Mouse (Mus musculus) hindbrain, embryonic 12.5 days (tissue): ENCODE data around the gene Kcnj4. TPM values are rescaled to one million over a fixed set of nuclear protein-coding genes. Genes with fewer than 3 reads are reported as not detected.

Source experiments
- ATAC-seq: fragments of 200-750 bp; cut with Nextera tagmentation; 2 replicates; pipeline ENCODE4 v1.8.0; 2017; ENCODE audit warnings: moderate TSS enrichment; ENCODE audit not compliant: low FRiP score
- H3K27ac ChIP-seq: fragments of 300-500 bp; sonication (generic); 2 replicates; pipeline ENCODE4 v1.5.1; 2016; ENCODE audit warnings: mild to moderate bottlenecking
- H3K27me3 ChIP-seq: fragments of 300-500 bp; sonication (generic); 2 replicates; pipeline ENCODE4 v1.6.1; 2016; ENCODE audit warnings: mild to moderate bottlenecking
- H3K36me3 ChIP-seq: fragments of 300-500 bp; sonication (generic); 2 replicates; pipeline ENCODE4 v1.6.1; 2016; ENCODE audit warnings: mild to moderate bottlenecking
- H3K4me1 ChIP-seq: fragments of 300-500 bp; sonication (generic); 2 replicates; pipeline ENCODE4 v1.6.1; 2016
- H3K4me2 ChIP-seq: fragments of 300-500 bp; sonication (generic); replicated peaks from 2 replicates; pipeline ENCODE4 v1.6.1; 2016; ENCODE audit warnings: mild to moderate bottlenecking
- H3K4me3 ChIP-seq: fragments of 300-500 bp; sonication (generic); 2 replicates; pipeline ENCODE4 v1.5.1; 2016; ENCODE audit warnings: mild to moderate bottlenecking
- H3K9ac ChIP-seq: fragments of 300-500 bp; sonication (generic); 2 replicates; pipeline ENCODE4 v1.6.1; 2016; ENCODE audit warnings: mild to moderate bottlenecking, moderate library complexity
- H3K9me3 ChIP-seq: fragments of 300-500 bp; sonication (generic); replicated peaks from 2 replicates; pipeline ENCODE4 v1.6.1; 2016; ENCODE audit warnings: mild to moderate bottlenecking
- WGBS: fragments of 180-500 bp; shearing (Covaris S2); methylation state at CpG from one replicate; pipeline ENCODE4 v1.1.7; 2016; 5-methylcytosine and 5-hydroxymethylcytosine counted together
- polyA plus RNA-seq: library from polyadenylated mRNA; unstranded; fragments of >200 nt; fragmentation: Nextera tagmentation; extraction: Ambion mirVana; gene quantifications from 2 replicates; pipeline ENCODE4 v1.2.1, GENCODE M21; 2016

Kcnj4 gene
- polyA plus RNA-seq = not detected in 2 replicates

DNA sequence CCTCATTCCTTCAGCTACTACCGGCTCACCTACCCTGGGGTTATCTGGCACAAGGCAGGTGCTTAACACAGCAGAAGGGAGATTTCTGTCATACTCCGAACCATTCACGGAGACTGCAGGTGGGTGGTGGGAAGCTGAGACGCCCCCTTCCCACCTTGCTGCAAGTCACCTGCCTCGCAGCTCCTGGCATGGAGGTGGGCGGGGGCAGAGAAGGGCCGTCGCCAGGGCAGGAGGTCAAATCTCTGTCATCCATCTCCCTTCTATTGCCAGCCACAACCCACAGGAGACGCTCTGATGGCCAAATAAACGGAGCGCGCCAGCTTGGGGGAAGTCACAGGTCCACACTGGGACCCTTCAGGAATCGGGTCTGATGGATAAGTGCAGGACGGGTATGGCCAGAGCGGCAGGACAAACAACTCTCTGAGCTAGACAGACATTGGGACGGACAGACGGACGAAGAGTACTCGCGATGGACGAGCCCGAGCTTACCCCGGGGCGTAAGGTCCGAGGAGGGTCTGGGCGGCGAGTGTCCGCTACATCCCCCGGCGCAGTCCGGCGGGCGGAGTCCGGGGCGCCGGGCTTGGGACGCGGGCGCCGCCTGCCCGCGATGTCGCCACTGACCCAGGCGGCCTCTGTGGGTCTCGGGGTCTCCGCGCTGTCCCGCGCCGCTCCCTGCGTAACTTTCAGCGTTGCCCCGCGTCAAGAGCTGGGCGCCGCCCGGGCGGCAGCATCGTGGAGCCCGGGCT, at the start of gene Kcnj4:
Gene Kcnj4 (minus strand): TSS at position 535 of the 746 bp plus-strand sequence.
- WGBS = 1% methylated on average over 59 of the region's 60 CpGs
- ATAC-seq = 0 out of 2 replicates have a peak, but pooled peaks have one; percentile 2
- peak within 1 kb of the TSS; percentile 99 for H3K4me2 ChIP-seq
- peak within 1 kb of the TSS; percentile 50 for H3K4me3 ChIP-seq
- no peak within 1 kb of the TSS for H3K27ac ChIP-seq
- no peaks in the 10 kb centered on the region for H3K36me3 ChIP-seq
- peaks cover 95% of the 10 kb centered on the region for H3K27me3 ChIP-seq
- H3K9me3 ChIP-seq = no peaks in the 10 kb centered on the region
- H3K4me1 ChIP-seq = peaks cover 15% of the 10 kb centered on the region
- H3K9ac ChIP-seq = peak within 1 kb of the TSS; percentile 52

GRCm38 (mm10) chr15:79552566-79552965, 47.5 kb upstream of the Kcnj4 start:
- H3K4me2 ChIP-seq = no peak overlapping the region
- no peaks in the 10 kb centered on the region for H3K9me3 ChIP-seq
- H3K27ac ChIP-seq = no peak overlapping the region
- no peaks in the 10 kb centered on the region for H3K4me1 ChIP-seq
- H3K36me3 ChIP-seq = no peaks in the 10 kb centered on the region
- ATAC-seq = no peak
- H3K9ac ChIP-seq = no peak overlapping the region
- H3K27me3 ChIP-seq = peaks cover 8% of the 10 kb centered on the region; the same call in 1 of the 2 replicates
- WGBS = 74% methylated on average over 5 of the region's 5 CpGs
- H3K4me3 ChIP-seq = no peak overlapping the region

GRCm38 (mm10) chr15:79548226-79548625, 43.2 kb upstream of the Kcnj4 start:
- peaks cover 22% of the 10 kb centered on the region for H3K4me1 ChIP-seq
- peaks cover 10% of the 10 kb centered on the region for H3K36me3 ChIP-seq
- no peak overlapping the region for H3K9ac ChIP-seq
- peaks cover 8% of the 10 kb centered on the region; the same call in 1 of the 2 replicates for H3K27me3 ChIP-seq
- no peak for ATAC-seq
- H3K4me2 ChIP-seq = no peak overlapping the region
- no peak overlapping the region for H3K27ac ChIP-seq
- no peak overlapping the region for H3K4me3 ChIP-seq
- no peaks in the 10 kb centered on the region for H3K9me3 ChIP-seq
- 97% methylated on average over 2 of the region's 2 CpGs for WGBS

DNA sequence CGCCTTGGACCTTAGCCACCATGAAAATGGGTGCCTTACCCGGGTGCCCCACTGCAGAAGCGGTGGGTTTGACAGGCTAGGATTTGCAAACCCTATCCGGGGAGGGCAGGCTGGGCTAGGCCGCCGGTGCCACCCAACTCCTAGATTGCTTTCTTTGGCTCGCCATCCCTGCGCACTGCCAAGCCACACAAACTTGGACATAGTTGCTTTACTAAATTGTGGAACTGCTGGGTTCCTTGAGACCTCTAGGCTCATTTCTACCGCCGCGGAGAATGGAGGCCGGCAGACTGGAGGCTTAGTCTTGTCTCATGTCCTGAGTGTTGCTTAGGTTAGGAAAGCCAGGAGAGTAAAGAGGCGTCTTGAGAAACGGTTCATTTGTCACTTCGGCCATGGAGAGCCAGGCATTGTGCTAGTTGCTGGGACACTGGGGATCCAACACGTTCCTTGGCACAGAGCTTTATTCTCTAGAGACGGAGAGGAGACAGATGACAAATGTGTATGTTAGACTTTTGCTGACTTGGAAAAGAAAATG, 42.3 kb upstream of the Kcnj4 start:
- ATAC-seq = no peak; the same call in 1 of the 2 replicates
- peaks cover 22% of the 10 kb centered on the region for H3K4me1 ChIP-seq
- WGBS = 76% methylated on average over 17 of the region's 17 CpGs
- peak overlapping the region; percentile 98 for H3K27ac ChIP-seq
- peak overlapping the region; percentile 63 for H3K9ac ChIP-seq
- H3K9me3 ChIP-seq = no peaks in the 10 kb centered on the region
- H3K36me3 ChIP-seq = peaks cover 19% of the 10 kb centered on the region
- H3K27me3 ChIP-seq = peaks cover 7% of the 10 kb centered on the region; the same call in 1 of the 2 replicates
- peak overlapping the region; percentile 53 for H3K4me2 ChIP-seq
- H3K4me3 ChIP-seq = peak overlapping the region; percentile 83

- Histone ChIP-seq H3K4me3 (peak within 1 kb of the TSS; percentile 83), H3K27ac (peak within 1 kb of the TSS; percentile 98), H3K36me3 (peaks cover 26% of the 10 kb centered on the region), H3K27me3 (0 out of 2 replicates have a peak, but pooled peaks cover 5% of the 10 kb centered on the region), H3K9ac (peak within 1 kb of the TSS; percentile 89), H3K9me3 (no peaks in the 10 kb centered on the region), H3K4me1 (peaks cover 22% of the 10 kb centered on the region), H3K4me2 (peak within 1 kb of the TSS; percentile 90)
- ATAC-seq = peak; percentile 98
- WGBS = 2% methylated on average over 84 of the region's 84 CpGs
Observed at GRCm38 (mm10) chr15:79546410-79547288, 41.6 kb upstream of the Kcnj4 start, which contains the start of gene Ddx17. Gene Ddx17 (minus strand): TSS chr15:79546741.

DNA sequence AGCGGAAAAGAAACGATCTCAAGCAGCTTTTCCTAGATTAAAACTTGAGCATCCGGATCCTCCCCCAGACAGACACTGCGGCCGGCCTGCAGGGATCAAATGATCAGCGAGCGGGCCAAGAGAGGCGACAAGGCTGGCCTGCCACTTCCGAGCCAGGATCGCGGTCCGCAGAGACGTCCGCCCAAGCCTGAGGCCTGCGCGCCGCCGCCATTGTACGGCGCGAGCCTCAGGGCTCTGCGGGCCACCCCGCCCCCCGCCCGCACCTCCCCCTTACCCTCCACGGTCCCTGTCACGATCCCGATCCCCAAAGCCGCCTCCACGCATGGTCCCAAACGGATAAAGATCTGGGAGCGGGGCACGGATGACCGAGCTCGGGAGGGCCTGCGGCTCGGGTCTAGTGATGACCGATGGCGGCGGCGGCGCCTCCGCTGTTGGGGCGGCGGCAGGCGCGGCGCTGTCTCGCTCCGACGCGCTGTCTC, 40.9 kb upstream of the Kcnj4 start:
- ATAC-seq = peak; percentile 80
- H3K4me3 ChIP-seq = peak overlapping the region; percentile 83
- no peaks in the 10 kb centered on the region for H3K9me3 ChIP-seq
- H3K27ac ChIP-seq = peak overlapping the region; percentile 98
- peak overlapping the region; percentile 90 for H3K4me2 ChIP-seq
- H3K27me3 ChIP-seq = 0 out of 2 replicates have a peak, but pooled peaks cover 5% of the 10 kb centered on the region
- peaks cover 33% of the 10 kb centered on the region for H3K36me3 ChIP-seq
- 0% methylated on average over 52 of the region's 52 CpGs for WGBS
- H3K4me1 ChIP-seq = peaks cover 22% of the 10 kb centered on the region
- peak overlapping the region; percentile 89 for H3K9ac ChIP-seq

DNA sequence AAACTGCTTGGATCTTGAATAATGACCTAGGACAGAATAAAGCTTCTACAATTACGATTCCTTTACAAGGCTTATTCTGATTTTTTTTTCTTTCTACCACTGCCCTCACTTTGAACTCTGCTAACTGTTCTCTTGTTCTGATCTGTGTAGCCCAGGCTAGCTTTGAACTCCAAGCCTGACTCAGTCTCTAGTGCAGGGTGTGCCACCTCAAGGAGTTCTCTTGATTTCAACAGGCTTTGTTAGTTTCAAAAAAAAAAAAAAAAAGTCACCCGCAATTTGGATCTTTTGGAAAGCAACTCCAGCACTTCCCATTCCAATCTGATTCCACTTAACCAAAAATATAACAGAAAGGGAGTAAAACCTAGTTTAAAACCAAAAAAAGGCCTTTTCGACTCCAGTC, 40.5 kb upstream of the Kcnj4 start:
- 7% methylated on average over 3 of the region's 3 CpGs for WGBS
- peak overlapping the region; percentile 90 for H3K4me2 ChIP-seq
- no peaks in the 10 kb centered on the region for H3K9me3 ChIP-seq
- H3K36me3 ChIP-seq = peaks cover 37% of the 10 kb centered on the region
- H3K9ac ChIP-seq = peak overlapping the region; percentile 89
- H3K4me1 ChIP-seq = peaks cover 25% of the 10 kb centered on the region
- H3K27ac ChIP-seq = peak overlapping the region; percentile 98
- 0 out of 2 replicates have a peak, but pooled peaks cover 5% of the 10 kb centered on the region for H3K27me3 ChIP-seq
- peak overlapping the region; percentile 83 for H3K4me3 ChIP-seq
- ATAC-seq = no peak

DNA sequence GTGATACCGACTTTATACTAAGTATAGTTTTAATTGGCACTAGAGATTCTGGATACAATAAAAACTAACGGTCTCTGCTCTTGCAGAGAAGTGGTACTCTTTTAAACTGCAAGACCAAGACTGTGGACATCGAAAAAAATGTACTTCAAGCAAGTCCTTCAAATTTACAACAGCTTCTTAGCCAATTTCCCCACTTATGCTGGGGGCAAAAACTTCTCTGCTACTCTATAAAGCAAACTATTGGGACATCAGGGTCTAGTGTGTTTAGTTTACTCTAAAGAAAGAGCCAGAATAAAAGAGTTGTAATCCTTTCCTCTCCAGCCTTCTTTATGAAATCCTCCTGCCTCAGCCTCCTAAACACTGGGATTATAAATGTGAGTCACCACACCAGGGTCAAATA, 38.9 kb upstream of the Kcnj4 start:
- WGBS = 98% methylated on average over 3 of the region's 3 CpGs
- H3K4me3 ChIP-seq = 0 out of 2 replicates have a peak overlapping the region, but pooled peaks have one; percentile 83

DNA sequence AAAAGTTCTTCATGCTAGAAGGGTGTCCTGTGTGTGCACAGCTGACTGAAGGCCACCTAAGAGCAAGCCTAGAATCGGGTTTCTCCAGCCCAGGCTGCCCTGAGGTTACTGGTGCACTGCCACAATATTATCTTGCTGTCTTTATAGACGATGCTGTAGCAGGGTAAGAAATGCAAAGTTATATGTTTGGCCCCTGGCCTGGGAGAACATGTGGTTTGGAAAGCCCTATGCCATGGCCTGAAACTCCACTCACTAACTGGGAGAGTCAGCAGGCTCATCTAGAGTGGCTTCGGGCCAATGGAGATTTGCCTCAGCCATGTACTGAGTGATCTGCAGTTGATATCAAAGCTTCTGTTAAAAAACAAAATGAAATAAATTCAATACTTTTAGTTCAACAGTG, 28.8 kb upstream of the Kcnj4 start:
- Histone ChIP-seq H3K4me3 (no peak overlapping the region), H3K4me2 (no peak overlapping the region), H3K27ac (no peak overlapping the region), H3K27me3 (no peaks in the 10 kb centered on the region), H3K36me3 (peaks cover 97% of the 10 kb centered on the region), H3K9ac (no peak overlapping the region), H3K9me3 (no peaks in the 10 kb centered on the region), H3K4me1 (no peaks in the 10 kb centered on the region)
- ATAC-seq = no peak
- WGBS = 94% methylated on average over 3 of the region's 3 CpGs

More for the DNA sequence above, 38.9 kb upstream of the Kcnj4 start:
- Histone ChIP-seq H3K27me3 (no peaks in the 10 kb centered on the region), H3K9me3 (no peaks in the 10 kb centered on the region), H3K4me2 (peak overlapping the region; percentile 90), H3K27ac (no peak overlapping the region), H3K9ac (no peak overlapping the region), H3K4me1 (peaks cover 26% of the 10 kb centered on the region), H3K36me3 (peaks cover 51% of the 10 kb centered on the region)
- no peak for ATAC-seq

- Histone ChIP-seq H3K9ac (no peak overlapping the region), H3K4me3 (no peak overlapping the region), H3K36me3 (peaks cover 91% of the 10 kb centered on the region), H3K4me1 (no peaks in the 10 kb centered on the region), H3K9me3 (no peaks in the 10 kb centered on the region), H3K27ac (no peak overlapping the region), H3K4me2 (no peak overlapping the region), H3K27me3 (no peaks in the 10 kb centered on the region)
- no peak for ATAC-seq
- WGBS = 93% methylated on average over 7 of the region's 7 CpGs
Observed at GRCm38 (mm10) chr15:79529935-79530334, 24.9 kb upstream of the Kcnj4 start.

DNA sequence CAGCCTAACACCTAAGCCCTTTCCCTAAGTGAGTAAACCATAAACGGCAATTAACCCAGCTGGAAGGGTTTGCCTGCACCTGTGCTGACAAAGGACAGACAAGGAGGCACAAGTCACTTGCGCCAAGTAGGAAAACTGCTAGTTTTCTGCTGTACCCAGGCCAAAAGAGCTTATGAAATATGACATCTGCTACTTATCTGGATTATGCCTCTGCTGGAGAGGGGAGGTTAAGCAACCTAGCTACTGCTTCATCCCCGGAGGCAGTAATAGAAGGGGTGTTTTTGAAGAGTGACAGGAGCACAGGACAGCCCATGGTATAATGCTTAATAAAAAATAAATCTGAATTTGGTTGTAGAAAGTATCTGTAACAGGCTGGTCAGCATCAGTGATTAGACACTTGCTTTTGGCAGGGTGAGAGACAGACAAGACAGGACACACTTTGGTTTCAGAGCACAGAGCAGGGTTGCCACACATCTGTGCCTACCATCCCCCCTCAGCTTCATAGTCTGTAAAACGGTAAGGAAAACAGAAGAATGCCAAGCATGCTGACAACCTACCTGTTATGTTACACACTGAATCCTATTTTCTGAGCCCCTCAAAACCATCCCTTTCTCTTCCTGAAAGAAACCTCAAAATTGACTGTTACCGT, 23.1 kb upstream of the Kcnj4 start:
- Histone ChIP-seq H3K36me3 (peaks cover 73% of the 10 kb centered on the region), H3K4me3 (no peak overlapping the region), H3K9ac (no peak overlapping the region), H3K27ac (peak overlapping the region; percentile 23; the same call in 1 of the 2 replicates), H3K4me1 (no peaks in the 10 kb centered on the region), H3K9me3 (no peaks in the 10 kb centered on the region), H3K27me3 (no peaks in the 10 kb centered on the region), H3K4me2 (no peak overlapping the region)
- 84% methylated on average over 5 of the region's 5 CpGs for WGBS
- no peak for ATAC-seq
